Mouse (Mus musculus) layer of hippocampus, adult 11-12 months (tissue): ENCODE measurements around the gene Ccnl1.
A peak's percentile ranks its signal among the peaks of the same experiment; 100 is the strongest.

Source experiments
- DNase-seq: peaks from one replicate; pipeline ENCODE4 v3.0.0; 2022; ENCODE audit warnings: low spot score

Gene Ccnl1

DNA sequence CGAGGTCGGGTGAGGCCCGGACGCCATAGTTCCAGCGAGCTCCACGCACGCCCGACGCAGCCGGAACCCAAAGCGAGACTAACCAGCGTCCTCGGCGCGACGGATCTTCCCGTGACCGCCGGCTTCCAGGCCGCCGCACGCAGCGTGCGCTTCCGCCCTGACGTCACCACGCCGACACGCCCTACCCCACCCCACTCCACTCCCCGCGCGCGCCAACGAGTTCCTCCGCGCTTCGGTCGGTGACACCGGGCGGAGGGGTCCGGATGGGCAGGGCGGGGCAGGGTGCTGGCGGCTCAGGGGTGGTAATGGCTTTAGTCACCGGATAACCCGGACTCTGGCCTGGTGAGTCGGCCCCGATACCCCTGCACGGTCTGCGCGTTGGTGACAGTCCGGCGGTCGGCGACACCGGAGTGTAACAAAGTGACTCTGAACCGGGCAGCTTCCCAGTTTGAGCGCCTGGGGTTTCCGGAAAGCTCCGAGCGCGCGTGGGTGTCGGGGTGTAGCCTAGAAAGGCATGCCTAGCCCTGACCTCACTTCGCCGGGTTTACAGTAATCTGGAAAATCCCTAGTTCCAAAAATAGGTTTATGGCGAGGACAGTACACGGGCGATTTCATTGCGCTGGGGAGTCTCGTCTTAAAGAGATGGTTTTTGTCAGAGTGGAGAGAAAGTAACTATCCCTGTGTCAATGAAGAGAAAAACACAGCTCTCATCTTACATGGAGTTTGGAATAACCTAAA is at the start of gene Ccnl1:
Ccnl1 (minus strand) TSS at position 148 of the 738 bp plus-strand sequence.
- DNase-seq: peak; percentile 95

GRCm38 (mm10) chr3:66004989-66005388 is 46.9 kb upstream of the Ccnl1 start:
- no peak for DNase-seq

DNA sequence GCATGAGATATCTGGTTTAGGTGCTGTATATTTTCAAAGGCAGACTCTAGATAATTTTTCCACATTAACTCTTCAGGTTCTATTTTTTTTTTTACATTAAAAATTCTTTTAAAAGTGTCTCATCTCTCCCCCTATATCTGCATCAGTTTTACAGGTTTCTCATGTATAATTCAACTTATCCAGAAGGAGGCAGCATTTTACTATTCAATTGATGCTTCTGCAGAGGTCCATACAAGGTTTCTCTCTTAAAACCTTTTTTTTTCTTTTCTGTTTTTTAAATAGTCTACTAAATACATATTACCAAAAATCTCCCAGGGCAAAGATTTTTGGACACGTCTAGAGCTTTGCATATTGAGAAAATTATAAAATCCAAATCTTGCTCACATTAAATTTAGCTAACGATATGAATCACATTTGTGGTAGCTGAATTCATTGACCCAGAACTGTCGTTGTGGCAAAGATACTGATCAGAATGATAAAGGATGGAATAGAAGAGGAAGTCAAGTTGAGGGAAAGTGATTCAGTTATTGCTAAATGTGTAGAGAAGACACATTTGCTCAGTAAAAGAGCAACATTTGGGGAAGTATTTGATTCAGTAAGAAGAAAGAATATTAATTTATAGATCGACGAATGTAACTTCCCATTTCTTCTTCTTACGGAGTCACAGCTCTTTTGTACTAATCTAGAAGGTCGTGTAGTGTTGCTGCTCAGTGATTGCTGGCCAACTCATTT is 46.3 kb upstream of the Ccnl1 start:
- no peak for DNase-seq

DNA sequence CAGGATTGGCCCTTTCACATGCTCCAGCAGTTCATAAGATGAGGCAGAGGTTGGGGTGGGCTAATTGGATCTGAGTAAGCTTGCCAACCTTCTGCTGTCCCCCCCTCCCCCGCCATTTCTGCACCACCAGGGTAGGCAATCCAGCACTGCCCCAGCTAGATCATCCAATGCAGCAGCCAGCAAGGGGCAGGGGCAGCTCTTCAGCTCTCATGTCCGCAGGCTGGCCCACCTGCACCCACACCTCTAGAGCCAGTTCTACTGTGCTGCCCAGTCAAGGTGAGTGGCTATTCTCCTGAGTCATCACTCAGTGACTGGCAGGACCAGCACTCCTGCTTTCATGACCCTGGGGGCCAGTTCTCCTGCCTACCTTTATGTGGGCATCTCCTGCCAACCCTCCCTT is 42.4 kb upstream of the Ccnl1 start:
- DNase-seq: no peak

DNA sequence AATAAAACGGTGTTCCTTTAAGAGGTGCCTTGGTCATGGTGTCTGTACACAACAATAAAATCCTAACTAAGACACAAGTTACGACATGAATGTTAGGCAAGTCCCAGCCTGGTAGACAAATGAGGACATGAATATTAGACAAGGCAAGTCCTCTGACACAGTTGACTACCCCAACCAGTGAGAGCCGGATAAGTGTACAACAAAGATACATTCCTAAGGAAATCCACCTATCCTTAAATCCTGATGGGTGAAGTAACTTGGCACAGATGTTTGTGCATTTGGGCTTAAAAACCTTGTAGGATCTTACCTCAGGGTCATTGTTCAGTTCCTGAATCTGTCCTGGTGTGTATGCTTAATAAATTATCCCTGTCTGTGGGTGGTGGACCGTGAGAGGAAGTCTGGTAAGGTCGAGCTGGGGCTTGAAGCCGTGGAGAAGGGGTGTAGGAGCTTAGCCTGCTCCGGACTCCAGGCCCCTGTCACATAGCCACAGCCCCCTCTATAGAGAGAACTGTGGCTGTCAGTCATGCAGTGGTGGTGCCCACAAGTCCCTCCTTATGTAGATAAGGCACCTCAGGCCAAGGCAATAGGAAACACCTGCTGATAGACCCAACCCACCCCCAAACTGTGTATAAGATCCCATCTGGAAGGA is 39.4 kb upstream of the Ccnl1 start:
- no peak for DNase-seq

DNA sequence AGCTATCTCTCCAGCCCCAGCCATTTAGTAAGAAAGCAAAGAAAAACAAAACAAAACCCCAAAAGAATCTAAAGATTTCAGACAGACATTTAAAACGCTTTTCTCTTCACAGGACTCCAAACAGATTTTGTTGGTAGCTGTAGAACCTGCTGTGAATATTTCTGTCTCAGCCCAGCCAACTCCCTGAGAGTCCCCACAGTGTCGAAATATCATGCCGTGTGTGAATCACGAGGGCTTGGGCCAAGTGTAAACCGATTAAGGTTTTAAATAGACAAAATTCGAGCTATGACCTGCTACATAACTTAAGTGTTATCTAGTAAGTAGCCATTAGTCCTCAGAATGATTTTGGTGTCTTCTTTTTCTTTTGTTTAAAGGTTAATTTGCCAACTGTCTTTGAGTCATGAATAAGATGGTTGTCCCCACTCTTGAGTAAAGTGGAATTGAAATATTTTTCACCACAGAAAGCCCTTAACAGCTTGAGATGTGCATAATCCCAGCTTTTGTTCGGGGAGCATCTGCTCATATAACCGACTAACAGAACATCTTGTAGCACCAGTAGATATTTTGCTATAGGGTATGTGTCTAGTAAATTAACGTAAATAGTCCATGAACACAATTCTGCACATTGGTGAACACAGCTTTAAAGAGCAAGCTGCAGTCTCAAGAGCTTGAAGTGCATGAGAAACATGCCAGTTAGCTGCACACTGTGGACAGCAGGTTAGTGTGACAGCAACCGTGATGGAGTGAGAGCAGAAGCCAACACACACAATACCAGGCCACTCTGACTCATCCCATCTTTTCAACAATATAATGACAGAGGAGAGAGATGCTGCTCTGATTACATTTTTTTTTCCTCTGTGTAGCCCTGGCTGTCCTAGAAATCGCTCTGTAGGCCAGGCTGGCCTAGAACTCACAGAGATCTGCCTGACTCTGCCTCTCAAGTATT is 34.6 kb upstream of the Ccnl1 start:
- DNase-seq: peak; percentile 28

DNA sequence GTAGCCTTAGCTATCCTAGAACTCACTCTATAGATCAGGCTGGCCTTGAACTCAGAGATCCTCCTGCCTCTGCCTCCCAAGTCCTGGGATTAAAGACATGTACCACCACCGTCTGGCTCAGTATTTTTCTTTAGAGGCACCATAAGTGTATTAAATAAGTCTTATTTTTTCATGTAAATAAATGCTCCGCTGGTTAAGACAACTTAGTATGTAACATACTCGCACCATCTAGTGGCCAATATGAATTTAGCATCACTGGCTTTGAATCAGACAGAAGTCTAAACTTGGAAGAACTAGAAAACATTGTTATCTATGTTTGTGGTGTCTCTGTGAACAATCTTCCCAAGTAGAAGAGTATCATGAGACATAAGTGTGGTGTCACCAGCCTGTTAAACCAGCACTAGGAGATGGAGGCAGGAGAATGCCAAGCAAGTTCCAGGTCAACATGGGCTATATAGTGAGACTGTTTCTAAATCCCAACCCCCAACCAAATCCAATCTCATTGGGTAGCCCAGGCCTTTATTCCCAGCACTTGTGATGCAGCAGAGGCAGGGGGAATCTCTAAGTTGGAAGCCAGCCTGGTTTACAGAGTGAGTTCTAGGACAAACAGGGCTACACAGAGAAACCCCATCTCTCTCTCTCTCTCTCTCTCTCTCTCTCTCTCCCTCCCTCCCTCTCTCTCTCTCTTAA is 33.1 kb upstream of the Ccnl1 start:
- DNase-seq: peak; percentile 65

DNA sequence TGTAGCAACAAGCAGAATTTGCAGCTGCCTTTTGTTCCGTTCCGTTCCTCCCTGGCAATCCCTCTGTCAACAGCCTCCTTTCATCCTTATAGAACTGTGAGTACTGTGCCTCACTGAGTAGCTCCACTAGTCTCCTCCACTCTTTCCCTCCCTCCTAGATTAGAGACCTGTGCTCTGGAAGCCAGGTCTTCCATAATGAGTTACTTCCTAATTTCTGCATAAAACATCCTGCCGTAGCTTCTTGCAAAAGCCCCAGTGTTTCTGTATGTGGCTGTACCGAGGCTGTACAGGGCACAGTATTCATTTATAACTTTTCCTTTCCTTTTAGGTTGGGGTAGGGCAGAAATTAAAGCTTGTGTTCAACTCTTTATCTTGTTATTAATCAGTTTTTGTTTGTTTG is 32.5 kb upstream of the Ccnl1 start:
- no peak for DNase-seq

GRCm38 (mm10) chr3:65988711-65989495 is 30.9 kb upstream of the Ccnl1 start:
- no peak for DNase-seq

DNA sequence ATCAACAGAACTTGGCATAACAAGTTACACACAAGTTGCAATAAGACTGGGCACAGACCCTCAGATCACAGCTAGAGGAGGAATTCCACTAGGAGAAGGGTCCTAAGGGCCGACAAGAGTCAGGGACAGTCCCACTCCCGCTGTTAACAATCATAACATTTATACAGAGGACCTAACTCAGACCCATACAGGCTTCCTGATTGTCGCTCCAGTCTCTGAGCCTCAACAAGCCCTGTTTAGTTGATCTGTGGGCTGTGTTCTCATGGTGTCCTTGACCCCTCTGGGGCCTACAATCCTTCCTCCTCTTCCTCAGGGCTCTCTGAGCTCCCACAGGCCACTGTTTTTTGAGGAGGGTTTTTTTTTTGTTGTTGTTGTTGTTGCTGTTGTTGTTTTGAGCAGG is 18.2 kb upstream of the Ccnl1 start:
- DNase-seq: no peak

DNA sequence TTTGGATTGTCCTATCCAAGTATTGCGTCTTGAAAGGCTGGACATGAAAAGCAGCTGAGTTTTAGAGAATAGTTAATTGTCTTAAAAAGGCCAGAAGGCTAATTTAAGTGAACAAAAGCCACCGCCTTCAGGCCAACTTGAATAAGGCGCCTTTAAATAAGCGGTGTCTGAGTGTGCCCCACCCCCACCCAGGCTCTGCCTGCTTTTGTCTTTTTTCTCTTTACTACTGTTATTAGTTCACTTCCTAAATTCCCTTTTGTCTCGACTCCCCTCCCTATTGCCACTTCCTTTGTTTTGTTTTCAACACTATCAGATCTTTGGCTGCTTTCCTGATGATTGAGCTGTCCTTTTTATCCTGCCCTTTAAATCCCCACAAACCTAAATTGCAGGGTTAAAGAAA is 17.3 kb upstream of the Ccnl1 start:
- peak; percentile 45 for DNase-seq

DNA sequence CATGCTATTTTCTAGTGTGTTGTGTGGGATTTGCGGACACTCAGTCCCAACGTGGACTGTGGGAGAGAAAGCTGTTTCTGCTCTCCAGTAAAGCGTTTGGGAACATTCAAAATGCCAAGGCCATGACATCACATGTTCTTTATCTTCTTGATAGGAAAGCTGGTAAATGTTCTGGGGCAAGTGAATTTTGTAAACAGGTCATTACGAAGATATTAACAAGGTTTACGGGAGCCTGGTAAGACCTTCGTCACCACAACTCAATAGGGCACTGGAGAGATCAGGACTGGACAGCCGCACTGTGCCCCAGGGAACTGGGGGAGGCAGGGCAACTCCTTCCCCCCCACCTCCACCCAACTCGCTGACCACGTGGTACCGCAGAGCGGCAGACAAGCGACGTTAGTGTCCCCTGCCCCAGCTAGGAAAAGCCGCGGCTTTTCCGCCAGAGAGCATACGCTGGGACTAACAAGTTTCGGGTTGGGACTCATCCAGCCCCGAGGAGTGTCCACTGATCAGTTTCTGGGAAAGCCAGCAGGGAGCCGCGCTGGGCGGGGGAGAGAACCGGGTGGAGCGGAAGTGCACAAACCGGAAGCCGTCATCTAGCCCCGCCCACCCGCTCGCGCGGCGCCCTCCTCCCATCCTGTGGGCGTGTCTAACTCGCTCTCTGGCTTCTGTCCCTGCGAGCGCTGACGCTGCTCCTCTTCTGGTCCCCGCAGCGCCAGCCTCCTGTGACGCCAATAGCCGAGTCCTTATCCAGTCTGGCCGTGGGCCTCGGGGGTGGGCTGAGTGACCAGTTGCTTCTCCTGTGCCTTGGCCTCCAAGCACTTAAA is 16.4 kb upstream of the Ccnl1 start:
- DNase-seq: peak; percentile 99

DNA sequence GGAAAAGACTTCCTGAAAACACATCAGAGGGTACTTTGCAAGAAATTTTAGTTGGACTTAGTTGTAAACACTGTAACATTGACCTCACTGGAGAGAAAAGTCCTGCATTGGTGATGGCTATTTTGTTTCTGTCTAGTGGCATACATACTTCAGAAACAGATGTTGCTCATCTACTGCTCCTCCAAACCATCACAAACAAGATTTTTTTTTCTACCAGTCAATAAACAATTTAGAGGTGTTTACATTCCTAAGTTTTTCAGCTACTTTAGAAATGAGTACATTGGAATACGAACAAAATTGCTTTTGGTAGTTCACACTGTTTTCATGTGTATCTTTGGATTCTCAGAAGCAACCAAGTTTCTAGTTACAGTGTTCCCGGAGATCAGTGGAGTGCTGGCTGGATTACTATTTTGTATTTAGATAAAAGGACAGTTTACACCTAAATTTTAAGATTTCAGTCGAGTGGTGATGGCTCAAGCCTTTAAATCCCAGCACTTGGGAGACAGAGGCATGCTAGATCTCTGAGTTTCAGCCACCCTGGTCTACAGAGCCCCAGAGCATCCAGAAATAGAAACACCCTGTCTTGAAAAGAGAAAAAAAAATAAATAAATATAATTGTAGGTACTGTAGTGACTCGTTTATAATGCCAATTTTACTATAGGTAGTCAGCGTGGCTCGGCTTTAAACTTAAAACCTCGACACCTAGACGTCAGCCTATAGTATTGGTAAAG is 15.6 kb upstream of the Ccnl1 start:
- DNase-seq: no peak

- DNase-seq: no peak
Observed at GRCm38 (mm10) chr3:65969196-65969595, 11.1 kb upstream of the Ccnl1 start.

- DNase-seq: no peak
Observed at GRCm38 (mm10) chr3:65966360-65966759, 8.3 kb upstream of the Ccnl1 start.

DNA sequence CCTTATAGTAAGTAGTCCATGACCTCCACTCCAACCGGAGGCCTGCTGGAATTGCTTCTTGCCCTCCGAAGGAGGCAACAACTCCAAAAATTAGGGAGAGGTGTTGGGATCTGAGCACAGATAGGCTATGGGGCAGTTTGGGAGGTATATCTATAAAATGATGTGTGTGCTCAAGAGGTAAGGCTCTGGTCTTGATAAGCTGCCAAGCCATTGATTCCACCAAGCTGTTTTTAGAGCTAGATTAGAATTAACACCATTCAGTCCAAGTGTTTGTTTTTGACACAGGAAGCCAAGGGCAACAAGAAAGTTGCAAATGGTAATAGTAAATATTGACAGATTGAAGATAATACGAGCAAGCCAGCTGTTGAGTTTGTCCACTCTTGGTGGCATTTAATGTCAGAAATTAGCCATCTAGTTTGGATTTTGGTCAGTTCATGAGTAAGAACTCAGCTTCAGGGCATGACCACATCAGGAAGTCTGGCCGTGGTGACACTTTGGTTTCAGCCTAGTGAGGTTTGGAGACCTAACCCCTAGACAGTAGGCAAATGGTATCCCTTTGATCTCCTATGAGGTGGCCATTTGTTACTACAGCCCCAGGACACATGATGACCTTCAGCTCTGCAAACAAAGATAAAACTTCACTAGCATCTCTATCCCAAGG is 4.4 kb upstream of the Ccnl1 start:
- DNase-seq: no peak

- DNase-seq: no peak
Observed at GRCm38 (mm10) chr3:65960291-65960945, 2.4 kb upstream of the Ccnl1 start.
